Mouse (Mus musculus) adrenal gland, postnatal 14 days (tissue): Measurements from ENCODE around the gene Crkl. TPM values are rescaled to one million over a fixed set of nuclear protein-coding genes. Genes with fewer than 3 reads are reported as not detected.
A peak's percentile ranks its signal among the peaks of the same experiment; 100 is the strongest.
"Not testable (repeated sequence)": the region's sequence is repeated elsewhere in the genome, so short reads cannot be mapped to it uniquely, and the experiment has no call there.

Source experiments
- DNase-seq: peaks from one replicate; pipeline ENCODE4 v3.0.0; 2021; ENCODE audit warnings: mixed read lengths
- total RNA-seq: library from RNA; stranded (reverse); gene quantifications from 2 replicates; pipeline ENCODE4 v1.2.3, GENCODE M21; 2021

Crkl gene
- total RNA-seq, 1 experiment from 2014 or later: 39.1 TPM

- peak; percentile 78 for DNase-seq
Observed at GRCm38 (mm10) chr16:17486505-17486904, 34.7 kb downstream of the Crkl start.

DNA sequence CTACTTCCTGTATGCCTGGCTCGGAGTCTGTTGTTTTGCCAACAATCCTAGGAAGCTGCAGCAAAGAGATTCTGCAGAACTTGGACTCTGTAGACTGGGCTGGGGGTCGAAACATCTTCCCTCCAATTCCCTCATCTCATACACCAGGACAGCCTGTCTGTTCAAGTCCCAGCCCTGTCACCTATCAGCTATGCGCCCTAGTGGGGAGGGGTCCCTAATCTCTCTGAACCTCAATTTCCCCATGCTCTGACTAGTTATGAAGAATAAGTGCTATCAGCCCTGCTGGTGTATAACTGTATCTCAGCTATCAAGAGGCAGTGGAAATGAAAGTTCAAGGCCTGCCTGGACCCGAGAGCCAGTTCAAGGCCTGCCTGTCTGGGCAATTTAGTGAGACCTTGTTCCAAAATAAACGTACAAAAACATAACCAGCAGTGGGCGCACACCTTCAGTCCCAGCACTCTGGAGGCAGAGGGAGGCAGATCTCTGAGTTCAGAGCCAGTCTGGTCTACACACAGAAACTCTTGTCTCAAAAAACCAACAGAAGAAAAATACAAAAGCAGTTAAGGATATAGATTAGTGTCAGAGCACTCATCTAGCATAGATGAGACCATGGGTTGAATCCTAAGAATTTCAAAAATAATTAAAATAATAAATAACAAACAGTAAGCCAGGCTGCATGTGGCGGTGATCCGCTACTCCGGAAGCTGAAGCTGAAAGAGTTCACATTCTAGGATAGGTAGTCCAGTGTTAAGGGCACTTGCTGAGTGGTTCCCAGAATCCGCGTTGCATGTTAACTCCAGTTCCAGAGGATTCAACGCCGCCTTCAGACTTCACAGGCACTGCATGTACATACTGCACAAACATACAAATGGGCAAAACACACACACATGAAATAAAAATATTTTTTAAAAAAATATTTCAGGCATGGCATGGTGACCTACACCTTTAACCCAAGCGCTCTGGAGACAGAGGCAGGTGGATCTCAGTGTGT is 37.0 kb downstream of the Crkl start:
- peak; percentile 71 for DNase-seq

- DNase-seq: peak; percentile 60
Observed at GRCm38 (mm10) chr16:17489469-17490111, 37.8 kb downstream of the Crkl start, which contains the start of gene Aifm3. Aifm3 (plus strand) TSS chr16:17489611.

DNA sequence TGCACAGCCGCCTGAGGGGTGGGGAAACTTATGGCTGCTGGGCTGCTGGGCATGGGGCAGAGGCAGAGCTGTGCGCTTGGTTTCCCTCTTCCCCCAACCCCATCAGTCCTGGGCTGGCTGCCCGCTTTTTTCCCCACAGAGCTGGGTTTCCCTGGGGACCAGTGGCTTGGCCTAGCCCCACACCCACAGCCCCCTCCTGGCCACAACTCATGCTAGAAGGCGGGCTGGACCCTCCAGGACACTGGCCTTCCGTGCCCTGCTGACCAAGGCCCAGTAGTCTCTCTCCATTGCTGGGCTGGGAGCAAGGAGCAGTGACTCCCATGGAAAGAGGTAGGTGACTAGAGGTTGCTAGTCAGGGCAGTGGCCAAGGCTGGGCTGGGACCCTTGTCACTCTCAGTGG is 39.4 kb downstream of the Crkl start:
- DNase-seq: no peak

DNA sequence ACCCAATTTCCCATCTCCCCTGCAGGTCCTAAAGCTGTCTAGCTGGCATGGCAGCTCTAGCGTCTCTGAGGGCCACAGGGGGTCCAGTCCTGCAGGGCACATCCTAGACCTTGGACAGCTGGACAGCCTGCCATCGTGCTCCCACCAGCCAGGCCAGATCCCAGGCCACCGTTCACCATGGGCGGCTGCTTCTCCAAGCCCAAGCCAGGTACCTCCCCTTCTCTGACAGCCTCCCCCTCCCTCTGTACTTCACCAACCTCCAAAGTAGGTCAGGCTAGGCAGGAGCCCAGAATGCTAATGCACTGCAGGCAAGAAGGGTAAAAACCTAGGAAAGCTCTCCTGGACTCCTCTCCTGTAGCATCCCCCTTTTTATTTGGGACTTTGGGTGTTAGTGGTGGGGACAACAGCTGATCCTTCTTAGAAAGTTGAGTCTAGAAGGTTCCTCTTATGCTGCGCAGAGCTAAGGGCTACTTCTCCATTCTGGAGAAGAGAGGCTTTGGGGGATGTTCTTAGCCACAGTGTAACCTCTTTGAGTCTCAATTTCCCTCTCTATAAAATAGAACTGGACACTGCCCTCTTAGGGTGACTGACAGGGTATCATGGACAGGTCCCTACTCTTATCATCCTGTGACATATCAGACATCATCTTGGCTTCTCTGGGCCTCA is 40.2 kb downstream of the Crkl start:
- DNase-seq: no peak

DNA sequence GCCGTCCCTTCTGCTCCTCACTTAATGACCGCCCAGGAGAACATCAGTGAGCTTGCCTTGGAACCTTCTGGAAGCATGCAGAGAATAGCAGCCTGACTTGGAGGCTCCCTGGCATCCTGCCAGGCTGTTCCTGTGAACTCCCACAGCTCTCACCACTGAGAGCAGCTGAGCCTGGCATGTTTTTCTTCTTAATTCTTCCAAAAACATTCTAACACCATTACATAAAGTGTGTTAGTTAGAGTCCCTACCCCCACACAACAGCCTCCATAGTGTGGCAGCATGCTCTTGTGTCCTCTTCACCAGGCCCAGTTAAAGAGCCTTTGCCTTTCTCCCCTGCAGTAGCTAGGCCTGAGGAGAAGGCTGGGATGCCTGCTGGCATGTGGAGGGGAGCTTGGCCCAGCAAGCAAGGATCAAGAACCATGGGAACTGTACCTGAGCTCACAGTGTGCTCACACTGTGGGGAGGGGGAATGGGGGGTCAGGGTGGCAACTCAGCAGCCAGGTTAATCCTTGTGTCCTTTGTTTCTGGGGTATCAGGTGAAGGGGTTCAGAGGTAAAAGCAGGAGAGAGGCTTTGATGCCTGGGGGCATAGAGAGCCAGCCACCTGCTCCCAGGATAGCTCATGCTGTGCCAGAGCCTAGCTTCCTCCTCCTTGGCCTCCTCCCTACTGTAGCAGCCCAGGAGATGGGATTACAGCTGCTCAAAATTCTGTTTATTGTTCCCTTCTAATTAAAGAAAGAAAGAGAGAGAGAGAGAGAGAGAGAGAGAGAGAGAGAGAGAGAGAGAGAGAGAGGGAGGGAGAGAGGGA is 44.9 kb downstream of the Crkl start:
- DNase-seq: peak; percentile 68

- no peak for DNase-seq
Observed at GRCm38 (mm10) chr16:17499249-17499883, 47.6 kb downstream of the Crkl start.

- no peak for DNase-seq
Observed at GRCm38 (mm10) chr16:17502681-17503080, 50.9 kb downstream of the Crkl start.

GRCm38 (mm10) chr16:17507018-17507552 is 55.3 kb downstream of the Crkl start:
- no peak for DNase-seq

DNA sequence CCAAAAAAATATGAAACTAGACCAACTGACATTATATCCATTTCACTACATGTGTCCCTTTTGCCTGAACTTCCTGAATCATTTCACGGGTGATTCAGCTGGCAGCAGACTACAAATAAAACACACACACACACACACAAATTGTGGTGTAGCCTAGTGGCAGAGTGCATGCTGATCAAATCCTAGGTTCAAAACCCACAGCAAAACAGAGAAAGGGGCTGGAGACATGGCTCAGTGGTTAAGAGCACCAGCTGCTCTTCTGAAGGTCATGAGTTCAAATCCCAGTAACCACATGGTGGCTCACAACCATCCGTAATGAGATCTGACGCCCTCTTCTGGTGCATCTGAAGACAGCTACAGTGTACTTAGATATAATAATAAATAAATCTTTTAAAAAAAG is 56.2 kb downstream of the Crkl start:
- not testable (repeated sequence) for DNase-seq

DNA sequence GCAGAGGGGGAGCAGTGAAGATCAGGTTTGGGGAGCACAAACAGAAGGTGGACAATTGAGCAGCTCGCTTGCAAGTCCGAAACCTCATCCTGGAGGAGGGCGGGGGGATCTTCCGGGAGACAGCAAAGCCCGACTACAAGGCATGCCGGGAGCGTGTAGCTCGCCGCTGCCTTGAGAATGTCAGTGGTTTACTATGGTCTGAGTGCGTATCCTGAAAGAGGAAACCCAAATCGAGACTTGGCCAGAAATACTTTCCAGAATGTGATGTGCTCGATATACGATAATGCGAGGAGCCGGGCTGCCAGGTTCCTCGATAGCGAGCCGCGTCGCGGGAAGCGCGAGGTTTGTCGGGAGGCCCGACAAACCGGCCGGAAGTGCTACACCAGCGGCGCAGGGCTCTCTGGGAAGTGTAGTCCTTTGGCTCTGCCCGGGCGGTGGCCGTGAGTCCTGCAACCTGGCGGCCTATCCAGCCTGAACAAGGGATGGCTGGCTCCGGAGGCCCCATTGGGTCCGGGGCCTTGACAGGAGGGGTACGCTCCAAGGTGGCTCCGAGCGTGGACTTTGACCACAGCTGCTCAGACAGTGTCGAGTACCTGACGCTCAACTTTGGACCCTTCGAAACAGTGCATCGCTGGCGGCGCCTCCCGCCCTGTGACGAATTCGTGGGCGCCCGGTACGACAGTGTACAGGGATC is 56.9 kb downstream of the Crkl start, which contains the start of gene Lztr1:
Lztr1 (plus strand) TSS at position 143 of the 694 bp plus-strand sequence.
- peak; percentile 93 for DNase-seq

DNA sequence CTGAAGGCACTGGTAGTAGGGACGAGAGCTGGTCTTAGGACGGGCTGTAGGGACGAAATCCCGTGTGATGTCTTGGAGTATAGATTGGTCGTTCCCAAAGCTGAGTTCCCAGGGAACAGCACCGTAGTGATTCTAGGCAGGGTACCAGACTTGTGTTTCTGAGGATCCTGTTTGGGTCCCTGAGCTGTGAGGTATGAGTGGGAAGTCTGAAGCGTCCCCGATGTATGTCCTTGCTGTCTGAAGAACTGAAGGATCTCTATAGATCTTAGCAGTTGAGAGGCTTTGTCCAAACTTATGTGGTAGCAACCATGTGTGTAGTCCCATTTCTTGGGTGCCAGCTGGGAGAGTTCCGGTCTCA is 57.4 kb downstream of the Crkl start:
- DNase-seq: no peak

GRCm38 (mm10) chr16:17510143-17510542 is 58.4 kb downstream of the Crkl start:
- no peak for DNase-seq

DNA sequence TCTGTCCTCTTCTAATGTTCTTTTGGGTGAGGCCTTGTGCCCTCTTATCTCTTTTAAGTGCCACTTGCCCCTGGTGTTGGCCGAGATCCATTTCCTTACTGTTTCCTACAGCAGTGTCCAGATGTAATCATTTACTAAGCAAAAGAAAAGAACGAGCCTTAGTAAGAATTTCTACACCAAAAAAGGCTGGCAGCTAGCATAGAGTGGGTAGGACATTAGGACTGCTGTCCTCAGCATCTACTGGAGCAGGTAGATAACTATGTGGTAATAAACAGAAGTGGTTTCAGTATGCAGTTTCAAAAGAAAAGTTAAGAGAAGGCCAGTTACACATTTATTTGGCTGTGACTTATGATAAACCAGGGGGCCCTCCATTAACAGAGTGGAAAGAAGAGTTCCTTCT is 58.9 kb downstream of the Crkl start:
- no peak for DNase-seq

DNA sequence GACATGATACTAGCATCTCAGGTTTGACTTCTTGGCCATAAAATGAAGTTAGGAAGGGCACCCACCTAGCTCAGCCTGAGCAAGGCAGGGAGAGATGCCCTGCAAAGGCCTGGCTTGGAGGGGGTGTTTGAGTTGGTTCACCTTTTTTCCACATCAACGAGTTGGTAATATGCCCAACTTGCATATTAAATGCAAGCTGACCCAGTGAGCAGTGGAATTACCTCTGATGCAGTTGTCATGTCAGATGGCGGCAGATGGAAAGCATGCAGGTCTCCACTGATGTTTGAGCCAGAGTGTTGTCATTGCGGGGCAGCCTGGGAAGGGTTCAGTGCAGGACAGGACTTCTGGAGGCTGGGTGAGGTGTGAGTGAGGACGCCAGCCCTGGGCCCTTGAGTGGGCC is 59.6 kb downstream of the Crkl start:
- no peak for DNase-seq

- DNase-seq: no peak
Observed at GRCm38 (mm10) chr16:17518910-17519309, 67.1 kb downstream of the Crkl start.

- DNase-seq: no peak
Observed at GRCm38 (mm10) chr16:17524156-17524555, 72.4 kb downstream of the Crkl start.

DNA sequence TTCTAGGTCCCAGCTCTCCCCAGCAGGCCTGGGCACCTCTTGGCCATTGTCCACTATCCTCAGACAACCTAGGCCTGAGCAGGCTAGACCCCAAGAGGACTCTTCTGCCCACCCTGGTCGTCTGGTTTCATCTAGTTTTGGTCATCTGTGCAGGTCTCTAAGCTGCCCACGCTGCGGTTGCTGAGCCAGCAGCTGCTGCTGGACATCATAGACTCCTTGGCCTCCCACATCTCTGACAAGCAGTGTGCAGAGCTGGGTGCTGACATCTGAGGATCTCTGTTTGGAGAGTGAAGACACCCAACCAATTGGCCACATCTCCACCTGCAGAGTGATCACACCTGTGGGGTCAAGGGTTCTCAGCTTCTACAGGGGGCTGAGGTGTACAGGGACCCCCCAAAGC is 73.7 kb downstream of the Crkl start:
- no peak for DNase-seq

GRCm38 (mm10) chr16:17526223-17526622 is 74.4 kb downstream of the Crkl start:
- no peak for DNase-seq

DNA sequence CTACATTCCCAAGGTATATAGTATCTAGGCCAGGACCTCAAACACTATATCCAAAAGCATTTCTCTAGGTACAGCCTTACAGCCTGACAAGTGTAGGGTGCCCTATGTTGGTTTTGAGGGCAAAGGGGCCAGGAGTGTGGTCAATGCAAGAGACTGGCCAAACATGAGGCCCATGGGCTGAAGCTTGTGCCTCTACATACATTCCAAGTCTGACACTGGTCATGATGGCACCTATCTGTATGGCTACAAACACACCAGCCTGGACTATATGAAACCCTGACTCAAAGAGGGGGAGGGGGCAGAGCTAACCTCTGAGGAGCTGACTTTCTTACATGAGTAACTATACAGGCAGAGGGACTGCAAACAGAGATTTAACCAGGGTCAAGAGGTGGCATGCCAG is 75.8 kb downstream of the Crkl start:
- no peak for DNase-seq

DNA sequence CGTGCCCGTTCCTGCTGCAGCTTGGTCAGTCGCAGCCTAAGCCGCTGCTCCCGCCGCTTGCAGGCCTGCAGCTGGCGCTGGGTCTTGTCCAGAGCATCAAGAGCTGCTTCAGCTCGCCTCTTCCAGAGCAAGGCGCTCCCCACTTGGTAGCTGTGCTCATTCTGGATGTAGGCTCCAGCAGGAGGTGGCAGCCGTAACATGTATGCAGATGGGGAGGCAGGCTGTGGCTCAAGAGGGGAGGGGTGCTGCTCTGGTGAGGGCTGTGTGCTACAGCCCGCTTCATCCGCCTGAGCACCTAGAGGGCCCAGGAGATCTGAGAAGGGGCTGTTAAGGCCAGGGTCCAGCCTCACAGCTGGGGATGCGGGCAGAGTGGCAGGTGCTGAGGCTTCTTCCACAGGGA is 76.5 kb downstream of the Crkl start:
- DNase-seq: no peak
